Mouse (Mus musculus): ENCODE results near the gene Pde2a. TPM values are rescaled to one million over a fixed set of nuclear protein-coding genes. Genes with fewer than 3 reads are reported as not detected.

The Pde2a gene
- 0.10 TPM for polyA plus RNA-seq (2021)

DNA sequence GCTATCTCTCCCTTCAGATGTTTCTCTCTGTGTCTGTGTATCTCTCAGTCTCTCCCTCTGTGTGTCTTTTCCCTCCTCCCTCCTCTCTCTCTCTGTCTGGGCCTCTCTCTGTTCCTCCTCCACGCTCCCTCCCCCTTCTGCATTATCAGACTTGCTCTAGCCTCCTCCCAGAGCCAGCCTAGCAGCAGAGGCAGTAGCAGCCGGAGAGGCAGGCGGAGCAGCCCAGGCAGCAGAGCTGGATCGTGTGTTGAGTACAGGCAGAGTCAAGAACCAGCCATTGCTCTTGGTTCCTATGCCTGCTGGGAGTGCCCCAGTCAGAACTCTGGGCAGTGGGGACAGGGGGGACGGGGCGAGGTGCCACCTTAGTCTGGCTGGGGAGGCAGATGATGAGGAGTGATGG, at the start of gene Pde2a:
Pde2a (plus strand) TSS at position 163 of the 400 bp plus-strand sequence.
- in situ Hi-C loops (cut with MboI; ENCODE audit: low pct_unique_long_range_greater_than_20kb), result no loop called here
- POLR2A ChIA-PET, result interaction anchor here (0.8 kb wide), 1 partner anchor 19 kb away, joined by 3 read pairs; no protein-coding TSS in a partner anchor

DNA sequence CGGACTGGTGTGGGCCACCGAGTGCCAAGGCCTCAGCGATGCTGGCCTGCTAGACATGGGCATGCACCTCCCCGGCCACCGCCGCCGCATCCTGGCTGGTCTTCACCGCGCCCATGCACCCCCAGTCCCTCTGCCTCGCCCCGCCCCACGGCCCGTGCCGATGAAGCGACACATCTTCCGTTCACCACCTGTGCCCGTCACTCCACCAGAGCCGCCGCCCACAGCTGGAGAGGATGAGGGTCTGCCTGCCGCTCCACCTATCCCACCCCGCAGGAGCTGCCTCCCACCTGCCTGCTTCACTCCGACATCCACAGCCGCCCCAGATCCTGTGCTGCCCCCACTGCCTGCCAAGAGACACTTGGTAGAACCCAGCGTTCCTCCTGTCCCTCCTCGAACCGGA, 48.4 kb upstream of the Pde2a start:
- ChIA-PET CTCF (interaction anchor here (1.5 kb wide), 1 partner anchor 62 kb away, joined by 11 read pairs; no protein-coding TSS in a partner anchor), POLR2A (no interaction called here)
- TF ChIP-seq CTCF (IDR thresholded peaks at IDR 0.05), result no peak
- DNase-seq (ENCODE audit: low read depth, low spot score), result no peak
- ATAC-seq, result no peak
- in situ Hi-C loops (cut with MboI; ENCODE audit: low pct_unique_long_range_greater_than_20kb), result loop anchor here (5.0 kb wide), 1 partner anchor 61 kb away; no protein-coding TSS in a partner anchor
- no peaks in the 10 kb centered on the region for H3K27me3 ChIP-seq

More for the DNA sequence above, at the start of gene Pde2a:
- CTCF ChIA-PET, result interaction anchor here (1.0 kb wide), 1 partner anchor 9 kb away, joined by 3 read pairs; no protein-coding TSS in a partner anchor
- H3K27me3 ChIP-seq, result peaks cover 9% of the 10 kb centered on the region
- no peak for DNase-seq (ENCODE audit: low read depth, low spot score)
- ATAC-seq, result no peak
- TF ChIP-seq CTCF (IDR thresholded peaks at IDR 0.05), result no peak

DNA sequence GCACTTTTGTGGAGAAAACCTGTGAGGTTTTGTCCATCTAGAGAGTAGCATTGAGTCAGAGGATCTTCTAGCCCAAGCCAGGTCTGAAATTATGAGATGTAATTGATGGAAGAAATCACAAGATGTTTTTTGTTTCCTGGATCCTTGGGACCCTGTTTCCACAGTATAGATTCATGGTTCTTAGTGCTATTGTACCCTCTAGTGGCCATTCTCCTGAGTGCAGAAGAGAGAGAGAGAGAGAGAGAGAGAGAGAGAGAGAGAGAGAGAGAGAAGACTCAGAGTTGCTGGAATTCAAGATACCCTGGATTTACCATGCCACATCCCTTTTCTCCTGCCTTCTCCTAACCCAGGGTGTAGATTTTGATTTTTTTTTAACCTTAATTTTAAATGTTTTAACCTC, 47.3 kb upstream of the Pde2a start:
- no peak for TF ChIP-seq CTCF (IDR thresholded peaks at IDR 0.05)
- no peak for ATAC-seq
- POLR2A ChIA-PET, result no interaction called here
- CTCF ChIA-PET, result interaction anchor here (1.5 kb wide), 1 partner anchor 63 kb away, joined by 11 read pairs; no protein-coding TSS in a partner anchor
- DNase-seq (ENCODE audit: low read depth, low spot score), result no peak
- no peaks in the 10 kb centered on the region for H3K27me3 ChIP-seq
- in situ Hi-C loops (cut with MboI; ENCODE audit: low pct_unique_long_range_greater_than_20kb), result loop anchor here (5.0 kb wide), 1 partner anchor 62 kb away; no protein-coding TSS in a partner anchor

DNA sequence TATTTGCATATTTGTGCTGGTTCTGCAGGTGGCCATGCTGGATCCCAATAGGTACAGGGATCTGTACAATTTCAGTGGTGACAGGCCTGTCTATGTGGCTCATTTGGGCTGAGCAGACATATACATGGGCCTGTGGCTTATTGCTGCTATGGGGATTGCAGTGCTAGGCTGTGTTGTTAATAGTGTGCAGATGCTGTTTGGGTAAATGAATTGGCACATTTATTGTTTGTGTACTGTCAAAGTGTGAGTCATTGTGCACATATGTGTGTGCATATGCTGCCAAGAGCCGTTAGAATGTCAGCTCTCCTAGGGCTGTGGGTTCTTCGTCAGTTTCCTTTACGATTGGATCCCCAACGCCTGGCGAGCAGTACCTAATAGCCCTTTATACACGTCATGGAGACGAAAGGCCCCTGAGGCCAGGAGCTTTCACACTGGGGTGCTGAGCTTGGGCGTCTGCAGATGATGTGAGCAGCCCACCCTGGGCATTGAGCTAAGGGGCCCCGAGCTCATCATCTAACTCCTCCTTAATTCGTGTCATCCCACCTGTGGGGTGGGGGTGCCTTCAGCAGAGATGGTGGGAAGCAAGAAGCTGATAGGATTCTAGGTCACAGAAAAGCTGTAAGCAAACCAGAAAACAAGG, 44.7 kb upstream of the Pde2a start:
- ATAC-seq (no peak), DNase-seq (ENCODE audit: low read depth, low spot score) (no peak)
- POLR2A ChIA-PET, result no interaction called here
- in situ Hi-C loops (cut with MboI; ENCODE audit: low pct_unique_long_range_greater_than_20kb), result loop anchor here (5.0 kb wide), 1 partner anchor 320 kb away; no protein-coding TSS in a partner anchor
- H3K27me3 ChIP-seq, result no peaks in the 10 kb centered on the region
- no peak for TF ChIP-seq CTCF (IDR thresholded peaks at IDR 0.05)
- CTCF ChIA-PET, result interaction anchor here (1.1 to 3.2 kb wide), 2 partner anchors 36 to 66 kb away, joined by 3 to 17 read pairs; no protein-coding TSS in a partner anchor

DNA sequence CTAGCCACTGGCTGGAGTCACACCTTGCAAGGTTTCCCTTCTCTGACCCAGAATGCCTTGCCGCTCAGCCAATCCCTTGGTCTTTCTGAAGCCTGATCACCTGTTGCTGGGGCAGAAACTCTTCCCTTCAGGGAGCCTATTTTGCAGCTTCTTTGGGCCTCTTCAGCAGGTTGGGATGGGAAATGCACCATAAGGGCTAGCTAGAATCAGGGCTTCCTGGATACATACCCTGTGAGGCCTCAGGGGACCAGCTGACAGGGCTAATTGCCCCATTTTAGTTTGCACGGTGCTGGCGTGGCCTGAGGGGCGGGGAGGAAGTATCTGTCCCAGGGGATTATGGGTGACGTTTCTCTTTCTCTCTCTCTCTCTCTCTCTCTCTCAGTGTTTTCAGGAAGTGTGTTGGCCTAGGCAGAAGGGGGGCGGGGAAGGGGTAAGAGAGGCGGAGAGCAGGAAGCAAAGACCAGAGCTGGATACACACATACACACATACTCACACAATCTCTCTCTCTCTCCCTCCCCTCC, 43.7 kb upstream of the Pde2a start:
- TF ChIP-seq CTCF (IDR thresholded peaks at IDR 0.05), result no peak
- POLR2A ChIA-PET, result interaction anchor here (1.1 kb wide), 1 partner anchor 43 kb away, joined by 3 read pairs; no protein-coding TSS in a partner anchor
- H3K27me3 ChIP-seq, result no peaks in the 10 kb centered on the region
- CTCF ChIA-PET, result interaction anchor here (1.1 to 3.2 kb wide), 2 partner anchors 35 to 67 kb away, joined by 3 to 17 read pairs; no protein-coding TSS in a partner anchor
- DNase-seq (ENCODE audit: low read depth, low spot score) (no peak), ATAC-seq (peak; percentile 22)
- in situ Hi-C loops (cut with MboI; ENCODE audit: low pct_unique_long_range_greater_than_20kb), result loop anchor here (5.0 kb wide), 1 partner anchor 321 kb away; no protein-coding TSS in a partner anchor

DNA sequence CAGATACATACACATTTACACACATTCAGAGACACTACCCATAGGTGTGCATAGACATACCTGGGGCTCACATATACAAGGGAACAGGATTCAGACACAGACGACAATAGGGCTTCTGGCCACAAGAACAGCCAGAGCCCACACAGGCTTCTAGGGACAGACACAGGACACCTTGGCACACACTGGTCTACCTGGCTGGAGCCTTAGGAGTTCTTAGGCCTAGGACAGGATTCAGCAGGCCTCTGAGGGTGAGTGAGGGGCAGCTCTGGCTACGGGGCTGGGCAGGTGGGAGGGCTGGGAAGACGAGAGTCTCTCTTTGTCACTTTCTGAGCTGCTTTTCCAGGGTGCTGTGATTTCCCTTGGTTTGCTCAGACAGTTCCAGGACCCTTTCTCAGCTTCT, 43.2 kb upstream of the Pde2a start:
- POLR2A ChIA-PET, result interaction anchor here (1.1 kb wide), 1 partner anchor 44 kb away, joined by 3 read pairs; no protein-coding TSS in a partner anchor
- no peaks in the 10 kb centered on the region for H3K27me3 ChIP-seq
- in situ Hi-C loops (cut with MboI; ENCODE audit: low pct_unique_long_range_greater_than_20kb), result loop anchor here (5.0 kb wide), 1 partner anchor 321 kb away; no protein-coding TSS in a partner anchor
- no peak for DNase-seq (ENCODE audit: low read depth, low spot score)
- ATAC-seq, result no peak
- CTCF ChIA-PET, result interaction anchor here (1.1 to 3.2 kb wide), 2 partner anchors 34 to 67 kb away, joined by 3 to 17 read pairs; no protein-coding TSS in a partner anchor
- TF ChIP-seq CTCF (IDR thresholded peaks at IDR 0.05), result no peak

DNA sequence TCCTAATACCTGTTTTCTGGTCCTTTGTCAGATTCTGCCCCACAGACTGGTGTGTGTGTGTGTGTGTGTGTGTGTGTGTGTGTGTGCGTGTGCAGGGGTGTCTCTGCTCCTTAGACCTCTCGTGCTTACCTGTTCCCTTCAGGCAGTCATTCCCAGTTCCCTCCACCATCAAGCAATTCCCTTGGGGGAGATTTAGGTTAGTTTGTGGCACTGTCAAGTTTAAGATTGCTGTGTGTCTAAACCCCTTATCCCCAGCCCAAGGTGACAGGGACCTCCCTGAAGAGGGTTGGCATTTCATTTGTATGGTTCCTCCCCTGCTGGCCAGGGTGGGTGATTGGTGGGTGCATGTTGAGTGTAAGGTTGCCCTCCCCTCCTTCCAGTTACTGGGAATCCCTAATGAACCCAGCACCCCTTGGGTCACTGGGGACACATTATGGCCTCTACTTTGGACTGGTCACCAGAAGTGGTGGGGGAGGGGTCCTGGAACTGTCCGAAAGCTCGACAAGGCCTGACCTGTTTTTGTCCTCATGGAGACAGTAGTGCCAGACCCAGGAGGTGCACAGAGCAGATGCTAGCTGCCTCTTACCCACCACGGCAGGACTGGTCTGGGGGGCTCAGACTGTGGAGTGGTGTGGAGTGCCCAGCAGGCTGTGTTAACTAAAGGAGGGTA, 42.6 kb upstream of the Pde2a start:
- H3K27me3 ChIP-seq, result no peaks in the 10 kb centered on the region
- CTCF ChIA-PET, result interaction anchor here (1.4 kb wide), 1 partner anchor 68 kb away, joined by 4 read pairs; no protein-coding TSS in a partner anchor
- no peak for TF ChIP-seq CTCF (IDR thresholded peaks at IDR 0.05)

DNA sequence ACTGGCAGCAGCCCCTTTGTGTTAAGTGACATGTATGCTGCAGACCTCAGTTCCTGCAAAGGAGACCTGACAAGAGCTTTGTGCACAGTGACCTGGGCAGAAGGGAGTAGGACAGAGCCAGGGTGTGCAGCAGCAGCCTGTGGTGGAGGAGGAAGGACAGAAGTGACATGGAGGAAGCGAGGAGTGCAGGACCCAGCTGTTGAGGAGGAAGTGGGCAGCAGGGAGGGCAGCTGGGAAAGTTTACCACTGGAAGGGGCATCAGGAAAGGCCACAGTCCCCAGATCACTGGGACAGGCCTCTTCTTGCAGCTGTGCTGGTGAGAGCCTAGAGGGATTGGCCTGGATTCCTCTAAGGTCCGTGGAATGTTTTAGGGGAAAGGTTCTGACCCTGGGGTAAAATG, 41.8 kb upstream of the Pde2a start:
- CTCF ChIA-PET, result interaction anchor here (1.4 kb wide), 1 partner anchor 69 kb away, joined by 4 read pairs; no protein-coding TSS in a partner anchor
- TF ChIP-seq CTCF (IDR thresholded peaks at IDR 0.05), result no peak
- POLR2A ChIA-PET, result no interaction called here
- DNase-seq (ENCODE audit: low read depth, low spot score) (no peak), ATAC-seq (no peak)
- in situ Hi-C loops (cut with MboI; ENCODE audit: low pct_unique_long_range_greater_than_20kb), result loop anchor here (5.0 kb wide), 1 partner anchor 322 kb away; no protein-coding TSS in a partner anchor
- H3K27me3 ChIP-seq, result no peaks in the 10 kb centered on the region

More for the DNA sequence above, 42.6 kb upstream of the Pde2a start:
- ATAC-seq (no peak), DNase-seq (ENCODE audit: low read depth, low spot score) (no peak)
- in situ Hi-C loops (cut with MboI; ENCODE audit: low pct_unique_long_range_greater_than_20kb), result loop anchor here (5.0 kb wide), 1 partner anchor 322 kb away; no protein-coding TSS in a partner anchor
- POLR2A ChIA-PET, result no interaction called here

DNA sequence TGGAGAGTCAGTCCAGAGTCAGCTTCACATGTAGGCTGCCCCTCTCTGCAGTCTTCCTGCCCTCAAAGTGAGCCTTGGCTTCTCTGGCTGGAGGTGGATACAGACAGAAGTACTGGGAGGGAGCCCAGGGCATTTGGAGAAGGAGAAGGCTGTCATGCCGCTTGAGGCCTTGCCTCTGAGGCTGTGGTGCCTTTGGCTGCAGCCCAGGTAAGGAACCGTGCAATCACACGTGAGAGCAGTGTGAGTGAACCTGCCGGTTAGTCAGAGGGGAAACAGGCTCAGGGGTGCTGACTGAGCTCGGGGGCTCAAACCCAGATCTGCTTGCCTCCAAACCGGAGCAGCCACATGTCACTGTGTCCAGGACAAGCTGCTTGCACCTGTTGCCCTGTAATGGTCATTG, 40.0 kb upstream of the Pde2a start:
- DNase-seq (ENCODE audit: low read depth, low spot score) (no peak), ATAC-seq (no peak)
- ChIA-PET CTCF (interaction anchor here (1.3 kb wide), 1 partner anchor 16 kb away, joined by 4 read pairs; no protein-coding TSS in a partner anchor), POLR2A (no interaction called here)
- in situ Hi-C loops (cut with MboI; ENCODE audit: low pct_unique_long_range_greater_than_20kb), result no loop called here
- H3K27me3 ChIP-seq, result no peaks in the 10 kb centered on the region
- no peak for TF ChIP-seq CTCF (IDR thresholded peaks at IDR 0.05)

DNA sequence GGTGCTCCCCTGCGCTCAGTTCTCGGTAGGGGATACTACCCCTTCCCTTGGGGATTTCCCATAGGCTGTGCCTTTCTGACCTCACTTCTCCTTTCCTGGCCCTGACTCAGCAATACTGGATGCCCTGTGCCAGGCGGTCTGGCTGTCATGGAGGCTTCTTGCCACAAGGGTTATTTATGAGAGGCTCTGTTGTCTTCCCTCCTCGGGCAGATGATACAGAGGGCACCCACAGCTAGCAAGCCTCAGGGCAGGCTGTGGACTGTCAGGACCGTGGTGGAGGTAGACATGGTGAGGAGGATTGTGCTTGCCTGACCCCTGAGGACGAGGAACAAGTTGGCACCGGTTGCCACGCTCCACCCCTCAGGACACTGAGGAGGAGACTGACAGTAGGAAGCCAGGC, 39.1 kb upstream of the Pde2a start:
- ATAC-seq, result no peak
- DNase-seq (ENCODE audit: low read depth, low spot score), result peak; percentile 22
- TF ChIP-seq CTCF (IDR thresholded peaks at IDR 0.05), result no peak
- in situ Hi-C loops (cut with MboI; ENCODE audit: low pct_unique_long_range_greater_than_20kb), result no loop called here
- H3K27me3 ChIP-seq, result no peaks in the 10 kb centered on the region
- ChIA-PET POLR2A (no interaction called here), CTCF (interaction anchor here (0.9 to 1.3 kb wide), 2 partner anchors 15 to 95 kb away, joined by 3 to 4 read pairs; no protein-coding TSS in a partner anchor)

Data from Patski (cell line).